ENCODE assay signal across 8 mouse cellular contexts in the genomic region with DNA sequence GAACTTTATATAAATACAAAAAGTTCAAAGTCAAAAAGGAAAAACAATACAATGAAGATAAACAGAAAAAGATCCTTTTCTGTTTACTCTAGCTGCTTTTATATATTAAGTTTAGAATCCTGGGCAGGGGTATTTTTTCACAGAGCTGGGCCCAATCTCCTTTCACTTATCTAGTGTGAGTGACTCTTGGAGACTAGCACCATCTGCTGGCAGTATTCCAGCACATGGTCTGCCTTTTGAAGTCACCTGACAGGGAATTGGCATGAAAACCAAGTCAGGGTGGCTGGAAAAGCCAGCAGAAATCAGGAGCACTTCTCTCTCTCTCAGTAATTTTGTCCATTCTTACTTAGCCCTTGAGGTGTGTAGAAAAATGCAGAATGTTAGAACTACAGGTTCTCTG. TPM values are rescaled to one million over a fixed set of nuclear protein-coding genes. Genes with fewer than 3 reads are reported as not detected.
DNase-seq lines count a peak whose midpoint lies in the region; ATAC-seq and TF ChIP-seq lines count a peak whose summit lies in the region.

No protein-coding gene starts in this region.

- no peak overlapping the region for H3K27ac ChIP-seq in heart, embryonic 10.5 days
- H3K27ac ChIP-seq in CH12.LX (ENCODE audit: insufficient read depth, low read depth) = no peak overlapping the region
- no peak overlapping the region for H3K27ac ChIP-seq in neural tube, embryonic 14.5 days (ENCODE audit: low read depth, low read length)

- no peak overlapping the region for H3K4me2 ChIP-seq in CH12.LX (ENCODE audit: insufficient read depth, low read depth, poor library complexity, severe bottlenecking)
- H3K4me2 ChIP-seq in neural tube, embryonic 14.5 days (ENCODE audit: low read depth, low read length) = no peak overlapping the region

- DNase-seq in heart, postnatal 4 days = peak; percentile 46
- no peak for DNase-seq in heart, embryonic 10.5 days (ENCODE audit: low spot score)
- DNase-seq in CH12.LX (ENCODE audit: extremely low read depth) = peak; percentile 49
- DNase-seq in c-Kit-positive CD71-positive TER-119-positive erythroid progenitor cells, embryonic 14.5 days (ENCODE audit: low spot score) = peak; percentile 22
- DNase-seq in kidney, postnatal 14 days = peak; percentile 67
- DNase-seq in gastrocnemius, postnatal 4 days (ENCODE audit: low spot score in 2 of 2) = no peak
- no peak for DNase-seq in T-cell, adult 2 months (ENCODE audit: low spot score)

- no peak for TF ChIP-seq POLR2A in CH12.LX (IDR thresholded peaks at IDR 0.05; ENCODE audit: low read depth, low read length)

- no peaks in the 10 kb centered on the region for H3K27me3 ChIP-seq in heart, embryonic 10.5 days (ENCODE audit: insufficient read depth, poor library complexity, severe bottlenecking)
- no peaks in the 10 kb centered on the region for H3K27me3 ChIP-seq in CH12.LX (replicated peaks)
- H3K27me3 ChIP-seq in neural tube, embryonic 14.5 days (ENCODE audit: control insufficient read depth, insufficient read depth, low read length) = no peaks in the 10 kb centered on the region

- no peak overlapping the region for H3K9ac ChIP-seq in CH12.LX (ENCODE audit: insufficient read depth, low read depth)
- H3K9ac ChIP-seq in neural tube, embryonic 14.5 days (replicated peaks; ENCODE audit: low read depth, low read length) = no peak overlapping the region

- H3K4me3 ChIP-seq in heart, embryonic 10.5 days = no peak overlapping the region
- no peak overlapping the region for H3K4me3 ChIP-seq in CH12.LX (replicated peaks in 1 of 3; ENCODE audit: low read depth in 2 of 3, low read length in 2 of 3, poor library complexity in 1 of 3)
- no peak overlapping the region for H3K4me3 ChIP-seq in neural tube, embryonic 14.5 days (ENCODE audit: low read depth, low read length)

- no peaks in the 10 kb centered on the region for H3K9me3 ChIP-seq in heart, embryonic 10.5 days
- H3K9me3 ChIP-seq in CH12.LX (replicated peaks; ENCODE audit: low read length) = no peaks in the 10 kb centered on the region
- H3K9me3 ChIP-seq in neural tube, embryonic 14.5 days (ENCODE audit: control insufficient read depth, low read length) = no peaks in the 10 kb centered on the region

- ATAC-seq in neural tube, embryonic 14.5 days (ENCODE audit: low read depth) = peak; percentile 73; the same call in 1 of the 2 replicates

- in situ Hi-C loops in CH12.LX (cut with MboI; ENCODE audit: low pct_ligation_motif_present, low pct_unique_long_range_greater_than_20kb, low sequenced_read_pairs) = no loop called here

- peak in 1 of 2 experiments; percentile 73; a peak in 2 of 4 replicates for TF ChIP-seq CTCF in CH12.LX (conservative IDR thresholded peaks at IDR 0.05 in 1 of 2, IDR thresholded peaks at IDR 0.05 in 1 of 2; ENCODE audit: low read depth in 2 of 2, low read length in 2 of 2)

- dilution Hi-C loops in CH12.LX (cut with MboI; ENCODE audit: extremely low pct_ligation_motif_present, extremely low pct_unique_long_range_greater_than_20kb, low sequenced_read_pairs) = no loop called here

- H3K36me3 ChIP-seq in heart, embryonic 10.5 days = peaks cover 66% of the 10 kb centered on the region
- H3K36me3 ChIP-seq in CH12.LX (replicated peaks in 1 of 2; ENCODE audit: control insufficient read depth in 1 of 2, insufficient read depth in 1 of 2, low read length in 1 of 2) = peaks cover 25 to 66% of the 10 kb centered on the region in 2 experiments
- peaks cover 21% of the 10 kb centered on the region for H3K36me3 ChIP-seq in neural tube, embryonic 14.5 days (ENCODE audit: control insufficient read depth, insufficient read depth, low read length)

- TF ChIP-seq EP300 in CH12.LX (IDR thresholded peaks at IDR 0.05; ENCODE audit: low read length) = no peak

- no peaks in the 10 kb centered on the region for H3K4me1 ChIP-seq in heart, embryonic 10.5 days
- H3K4me1 ChIP-seq in CH12.LX (ENCODE audit: control insufficient read depth in 1 of 2, insufficient read depth in 2 of 2) = no peaks in the 10 kb centered on the region
- no peaks in the 10 kb centered on the region for H3K4me1 ChIP-seq in neural tube, embryonic 14.5 days (ENCODE audit: control insufficient read depth, insufficient read depth, low read length)

- TF ChIP-seq RAD21 in CH12.LX (IDR thresholded peaks at IDR 0.05; ENCODE audit: low read depth, low read length) = peak; percentile 66

- no peaks in the 10 kb centered on the region for H3K79me2 ChIP-seq in CH12.LX (replicated peaks; ENCODE audit: control insufficient read depth, extremely low read depth, insufficient read depth, poor library complexity, severe bottlenecking)

TF ChIP-seq in CH12.LX, 34 proteins besides CTCF, POLR2A, EP300 and RAD21:
- peak; percentile 62 for TF ChIP-seq SMC3 (IDR thresholded peaks at IDR 0.05; ENCODE audit: low read depth, low read length)
- TF ChIP-seq RCOR1 (conservative IDR thresholded peaks at IDR 0.05; ENCODE audit: low read depth, low read length) = no peak
- no peak for TF ChIP-seq ZNF384 (IDR thresholded peaks at IDR 0.05; ENCODE audit: low read depth, low read length)
- no peak for TF ChIP-seq NELFE (IDR thresholded peaks at IDR 0.05; ENCODE audit: low read depth, low read length)
- no peak for TF ChIP-seq USF2 (conservative IDR thresholded peaks at IDR 0.05; ENCODE audit: low read depth, low read length)
- TF ChIP-seq MYC (IDR thresholded peaks at IDR 0.05; ENCODE audit: low read depth, low read length) = peak; percentile 63; the same call in 1 of the 2 replicates
- no peak for TF ChIP-seq IRF4 (IDR thresholded peaks at IDR 0.05; ENCODE audit: low read depth, low read length)
- no peak for TF ChIP-seq MEF2A (IDR thresholded peaks at IDR 0.05; ENCODE audit: borderline replicate concordance, low read depth, low read length)
- TF ChIP-seq E2F4 (IDR thresholded peaks at IDR 0.05; ENCODE audit: insufficient replicate concordance, low read depth, low read length) = no peak
- TF ChIP-seq ZMIZ1 (IDR thresholded peaks at IDR 0.05; ENCODE audit: low read depth, low read length) = no peak
- TF ChIP-seq ZC3H11A (IDR thresholded peaks at IDR 0.05; ENCODE audit: low read depth, low read length) = no peak
- TF ChIP-seq NRF1 (IDR thresholded peaks at IDR 0.05; ENCODE audit: low read depth, low read length) = no peak
- peak; percentile 66 for TF ChIP-seq BHLHE40 (IDR thresholded peaks at IDR 0.05; ENCODE audit: low read depth, low read length)
- no peak for TF ChIP-seq TCF12 (IDR thresholded peaks at IDR 0.05; ENCODE audit: low read depth, low read length)
- TF ChIP-seq USF1 (IDR thresholded peaks at IDR 0.05; ENCODE audit: low read depth, low read length) = peak; percentile 11; the same call in 1 of the 2 replicates
- TF ChIP-seq HCFC1 (IDR thresholded peaks at IDR 0.05; ENCODE audit: low read depth, low read length) = no peak
- TF ChIP-seq SIN3A (IDR thresholded peaks at IDR 0.05; ENCODE audit: low read length) = no peak
- TF ChIP-seq CHD1 (IDR thresholded peaks at IDR 0.05; ENCODE audit: low read depth, low read length) = no peak

RNA-seq across cellular contexts. Expression of gene Aspm, which starts 16.2 kb away (rescaled TPM):
- total RNA-seq in heart, postnatal 4 days (2021) = 10 to 100 TPM; 26.1 to 30.2 TPM
- polyA plus RNA-seq in heart, embryonic 10.5 days (2016; fragmentation: Nextera tagmentation; extraction: Ambion mirVana) = 13.9 and 14.7 TPM in 2 replicates
- total RNA-seq in CH12.LX (2012; rRNA removed) (19.6 and 20.6 TPM in 2 replicates), CH12.LX (2014; rRNA removed) (19.5 and 20.2 TPM in 2 replicates)
- polyA plus RNA-seq in CH12.LX (2012; ENCODE audit: insufficient read length, low read depth) = 18.3 and 19.6 TPM in 2 replicates
- polyA plus RNA-seq in neural tube, embryonic 14.5 days (2014; fragmentation: Nextera tagmentation; extraction: Ambion mirVana) = 2.3 and 2.5 TPM in 2 replicates
- 10 to 100 TPM; 12.3 to 13.9 TPM for total RNA-seq in gastrocnemius, postnatal 4 days (2021)

RNA-seq across cellular contexts. Expression of gene Zbtb41, which starts 16.3 kb away (rescaled TPM):
- 10 to 100 TPM; 23.6 to 26.3 TPM for total RNA-seq in heart, postnatal 4 days (2021)
- polyA plus RNA-seq in heart, embryonic 10.5 days (2016; fragmentation: Nextera tagmentation; extraction: Ambion mirVana) = 8.3 and 9.4 TPM in 2 replicates
- total RNA-seq in CH12.LX (2012; rRNA removed) (4.8 and 6.5 TPM in 2 replicates), CH12.LX (2014; rRNA removed) (7.3 and 9.8 TPM in 2 replicates)
- polyA plus RNA-seq in CH12.LX (2012; ENCODE audit: insufficient read length, low read depth) = 6.3 and 7.0 TPM in 2 replicates
- polyA plus RNA-seq in neural tube, embryonic 14.5 days (2014; fragmentation: Nextera tagmentation; extraction: Ambion mirVana) = 24.6 and 26.5 TPM in 2 replicates
- total RNA-seq in gastrocnemius, postnatal 4 days (2021) = 10 to 100 TPM; 20.6 to 23.2 TPM

Comparison
In these comparisons a context has a peak if more than half of its experiments do, and no peak if none do; other contexts are left out.
1. DNase-seq: peak in heart, postnatal 4 days (single experiment), CH12.LX (single experiment), c-Kit-positive CD71-positive TER-119-positive erythroid progenitor cells, embryonic 14.5 days (single experiment) and kidney, postnatal 14 days (single experiment); none in heart, embryonic 10.5 days (single experiment), gastrocnemius, postnatal 4 days (0 of 2) and T-cell, adult 2 months (single experiment).